Mouse (Mus musculus) olfactory bulb, adult 2 months (tissue): ENCODE results near the gene Tnfrsf25. TPM values are rescaled to one million over a fixed set of nuclear protein-coding genes. Genes with fewer than 3 reads are reported as not detected.
A peak's percentile ranks its signal among the peaks of the same experiment; 100 is the strongest.

ENCODE experiments used
- H3K27ac ChIP-seq: fragments of 200-500 bp; 2 replicates; pipeline ENCODE4 v1.5.1; 2012; ENCODE audit warnings: low read depth, low read length; ENCODE audit not compliant: insufficient read depth
- H3K4me1 ChIP-seq: fragments of 200-500 bp; 2 replicates; pipeline ENCODE4 v1.6.1; 2012; ENCODE audit warnings: low read length; ENCODE audit not compliant: control insufficient read depth, insufficient read depth
- H3K4me3 ChIP-seq: fragments of 200-500 bp; 2 replicates; pipeline ENCODE4 v1.5.1; 2012; ENCODE audit warnings: mild to moderate bottlenecking, low read depth, low read length, moderate library complexity; ENCODE audit not compliant: insufficient read depth
- CTCF ChIP-seq: fragments of 200-500 bp; IDR thresholded peaks from 2 replicates; pipeline ENCODE4 v1.5.1; 2012; ENCODE audit warnings: low read depth, mild to moderate bottlenecking, low read length, moderate library complexity; ENCODE audit not compliant: insufficient read depth
- POLR2A ChIP-seq: fragments of 200-500 bp; IDR thresholded peaks from 2 replicates; pipeline ENCODE4 v1.6.1; 2012; ENCODE audit warnings: mild to moderate bottlenecking, low read depth, low read length, moderate library complexity; ENCODE audit not compliant: insufficient read depth
- WGBS: fragments of 180-500 bp; shearing (Covaris S2); methylation state at CpG from one replicate; pipeline ENCODE4 v1.1.7; 2018; 5-methylcytosine and 5-hydroxymethylcytosine counted together
- polyA plus RNA-seq: library from polyadenylated mRNA; stranded (reverse); fragments of >200 nt; gene quantifications from 2 replicates; pipeline ENCODE4 v1.2.4, GENCODE M21; 2012; ENCODE audit warnings: low replicate concordance; ENCODE audit not compliant: missing spikeins, insufficient read depth, insufficient read length

Tnfrsf25 gene
- polyA plus RNA-seq, 1 experiment = not detected

DNA sequence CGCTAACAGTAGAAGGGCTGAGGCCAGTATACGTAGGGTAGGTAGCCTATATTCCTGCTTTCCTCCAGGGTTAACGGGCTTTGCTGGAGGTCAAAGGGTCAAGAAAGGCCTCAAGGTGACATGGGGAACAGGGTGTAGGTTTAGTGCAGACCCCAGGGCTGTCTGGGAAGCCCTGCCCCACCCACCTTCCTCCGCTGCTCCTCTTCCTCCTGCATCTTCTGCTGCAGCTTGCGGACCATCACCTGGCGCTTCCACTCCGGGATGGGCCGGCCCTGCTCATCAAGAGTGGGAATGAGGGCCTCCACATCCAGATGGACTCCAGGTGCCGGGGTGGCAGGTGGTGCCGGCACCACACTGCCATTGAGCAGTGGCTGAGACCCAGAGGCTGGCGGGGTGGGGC lies 12.2 kb downstream of the Tnfrsf25 start:
- WGBS = 88% methylated on average over 11 of the region's 11 CpGs
- peaks cover 36% of the 10 kb centered on the region for H3K4me1 ChIP-seq
- H3K4me3 ChIP-seq = no peak overlapping the region
- TF ChIP-seq POLR2A = no peak
- no peak for TF ChIP-seq CTCF
- H3K27ac ChIP-seq = no peak overlapping the region

GRCm38 (mm10) chr4:152128784-152129183 lies 13.1 kb downstream of the Tnfrsf25 start:
- no peak for TF ChIP-seq POLR2A
- no peak for TF ChIP-seq CTCF
- Histone ChIP-seq H3K4me3 (no peak overlapping the region), H3K4me1 (peaks cover 36% of the 10 kb centered on the region), H3K27ac (no peak overlapping the region)
- 69% methylated on average over 5 of the region's 5 CpGs for WGBS

GRCm38 (mm10) chr4:152129395-152129930 lies 13.7 kb downstream of the Tnfrsf25 start:
- H3K4me3 ChIP-seq = no peak overlapping the region
- 58% methylated on average over 13 of the region's 13 CpGs for WGBS
- H3K27ac ChIP-seq = no peak overlapping the region
- peaks cover 36% of the 10 kb centered on the region for H3K4me1 ChIP-seq
- TF ChIP-seq POLR2A = no peak
- no peak for TF ChIP-seq CTCF

DNA sequence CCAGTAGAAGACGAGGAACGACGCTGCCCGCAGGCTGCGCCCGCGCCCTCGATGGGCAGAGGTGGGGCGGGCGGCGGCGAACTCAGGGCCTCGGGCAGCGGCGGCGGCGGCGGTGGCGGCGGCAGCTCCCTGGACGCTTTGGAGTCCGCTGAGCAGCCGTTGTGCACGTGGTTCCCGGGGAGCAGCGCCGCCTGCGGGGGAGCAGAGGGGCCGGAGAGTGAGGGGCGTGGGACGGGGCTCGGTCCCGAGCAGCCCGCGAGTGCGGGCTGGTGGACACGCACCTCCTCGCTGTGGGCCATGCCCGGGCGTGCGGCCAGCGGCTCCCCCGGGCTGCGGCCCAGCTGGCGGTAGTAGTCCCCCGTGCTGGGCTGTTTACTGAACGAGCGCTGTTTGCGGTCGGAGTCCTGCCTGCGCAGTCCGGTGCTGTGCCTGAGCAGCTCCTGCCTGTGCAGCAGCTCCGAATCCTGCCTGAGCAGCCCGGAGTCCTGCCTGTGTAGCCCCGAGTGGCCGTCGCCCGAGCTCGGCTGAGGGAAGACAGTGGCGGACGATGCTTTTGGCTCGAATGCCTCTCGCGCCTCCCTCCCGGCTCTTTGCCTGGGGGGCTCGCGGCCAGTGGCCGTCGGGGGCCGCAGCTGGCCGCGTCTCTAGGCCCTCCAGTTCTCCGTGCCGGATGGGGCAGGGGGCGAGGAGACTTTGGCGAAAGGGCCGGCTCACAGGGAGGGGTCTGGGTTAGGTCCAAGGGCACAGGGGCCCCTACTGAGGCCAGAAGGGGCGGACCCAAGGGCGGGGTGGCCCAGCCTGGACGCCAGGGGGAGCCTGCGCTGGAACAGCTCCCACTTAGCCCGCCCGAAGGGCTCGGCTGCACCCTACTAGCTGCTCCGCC lies 15.3 kb downstream of the Tnfrsf25 start:
- Histone ChIP-seq H3K4me1 (peaks cover 24% of the 10 kb centered on the region), H3K27ac (no peak overlapping the region), H3K4me3 (peak overlapping the region; percentile 26)
- 1% methylated on average over 85 of the region's 85 CpGs for WGBS
- 0 out of 2 replicates have a peak, but pooled peaks have one; percentile 28 for TF ChIP-seq POLR2A
- TF ChIP-seq CTCF = no peak

- Histone ChIP-seq H3K4me3 (no peak overlapping the region; the same call in 1 of the 2 replicates), H3K27ac (no peak overlapping the region), H3K4me1 (peaks cover 16% of the 10 kb centered on the region)
- 22% methylated on average over 50 of the region's 50 CpGs for WGBS
- TF ChIP-seq CTCF = no peak
- no peak for TF ChIP-seq POLR2A
These were observed 16.4 kb downstream of the Tnfrsf25 start for GRCm38 (mm10) chr4:152131809-152132771.

DNA sequence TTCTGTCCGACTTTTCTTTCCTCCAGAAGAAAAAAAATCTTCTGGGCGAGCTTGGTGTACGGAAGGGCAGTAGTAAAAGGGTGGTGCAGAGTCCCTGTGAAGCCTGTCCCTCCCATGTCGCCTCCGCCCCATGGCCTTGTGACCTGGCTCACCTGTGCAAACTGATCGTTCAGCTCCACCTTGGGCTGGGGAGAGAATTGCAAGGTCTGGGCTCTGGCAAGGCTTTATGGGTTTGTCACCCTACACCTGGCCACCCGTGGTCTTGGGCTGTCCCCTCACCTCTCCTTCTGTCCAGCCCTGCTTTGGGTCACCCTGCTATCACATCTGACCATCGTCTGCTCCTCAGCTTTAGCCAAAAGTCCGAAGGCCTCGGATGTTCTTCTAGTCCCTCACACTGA lies 17.0 kb downstream of the Tnfrsf25 start:
- H3K4me1 ChIP-seq = peaks cover 16% of the 10 kb centered on the region
- TF ChIP-seq POLR2A = no peak
- no peak for TF ChIP-seq CTCF
- H3K4me3 ChIP-seq = no peak overlapping the region
- WGBS = 63% methylated on average over 10 of the region's 10 CpGs
- H3K27ac ChIP-seq = no peak overlapping the region

DNA sequence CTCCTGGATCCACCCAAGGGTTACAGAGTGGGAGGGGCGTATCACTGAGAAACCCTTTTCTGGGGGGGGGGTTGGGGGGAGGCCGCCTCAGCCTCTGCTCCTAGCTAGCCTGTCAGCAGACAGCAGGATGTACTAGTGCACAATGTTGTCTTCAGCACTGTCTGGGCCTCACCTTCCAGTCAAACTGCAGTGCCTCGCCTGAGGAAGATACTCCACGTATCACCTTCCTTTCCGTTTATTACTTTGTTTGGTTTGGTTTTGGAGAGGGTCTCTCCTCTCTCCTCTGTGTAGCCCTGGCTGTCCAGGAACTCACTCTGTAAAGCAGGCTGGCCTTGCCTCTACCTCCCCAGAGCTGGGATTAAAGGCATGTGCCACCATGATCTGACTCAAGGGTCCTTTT lies 17.5 kb downstream of the Tnfrsf25 start:
- WGBS = 76% methylated on average over 5 of the region's 5 CpGs
- H3K27ac ChIP-seq = no peak overlapping the region
- peaks cover 17% of the 10 kb centered on the region for H3K4me1 ChIP-seq
- no peak for TF ChIP-seq POLR2A
- no peak overlapping the region for H3K4me3 ChIP-seq

GRCm38 (mm10) chr4:152134507-152134906 lies 18.8 kb downstream of the Tnfrsf25 start:
- peaks cover 26% of the 10 kb centered on the region for H3K4me1 ChIP-seq
- no peak overlapping the region for H3K27ac ChIP-seq
- TF ChIP-seq POLR2A (no peak), CTCF (peak; percentile 70)
- H3K4me3 ChIP-seq = no peak overlapping the region

DNA sequence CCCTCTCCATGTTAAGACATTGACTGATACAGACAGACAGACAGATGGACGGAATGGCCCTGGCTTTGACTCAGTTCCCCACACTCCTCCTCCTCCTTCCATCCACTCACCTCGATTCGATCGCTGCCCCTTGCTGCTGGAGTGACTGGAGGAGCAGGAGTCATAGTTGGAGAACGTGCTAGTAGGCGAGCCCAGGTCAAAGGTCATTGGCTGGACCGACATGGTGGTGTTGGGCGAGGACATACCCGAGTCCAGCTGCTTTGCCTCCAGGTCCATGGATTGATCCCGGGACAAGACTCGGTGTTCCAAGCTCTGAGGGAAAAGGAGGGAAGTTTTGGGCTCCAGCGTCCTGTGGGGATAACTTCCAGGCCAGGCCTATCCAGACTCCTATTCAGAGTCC lies 19.6 kb downstream of the Tnfrsf25 start:
- H3K4me3 ChIP-seq = no peak overlapping the region
- no peak overlapping the region for H3K27ac ChIP-seq
- TF ChIP-seq POLR2A (no peak), CTCF (no peak)
- WGBS = 92% methylated on average over 12 of the region's 12 CpGs
- H3K4me1 ChIP-seq = peaks cover 25% of the 10 kb centered on the region
